Mouse (Mus musculus) neural tube, embryonic 13.5 days (tissue): ENCODE data around the gene Tbx6. TPM values are rescaled to one million over a fixed set of nuclear protein-coding genes. Genes with fewer than 3 reads are reported as not detected.

ENCODE experiments used
- ATAC-seq: fragments of 200-750 bp; cut with Nextera tagmentation; 2 replicates; pipeline ENCODE4 v1.8.0; 2017; ENCODE audit warnings: low read depth, mild to moderate bottlenecking, moderate TSS enrichment, moderate library complexity
- H3K27ac ChIP-seq: fragments of 300-500 bp; sonication (generic); replicated peaks from 2 replicates; pipeline ENCODE4 v1.5.1; 2015; ENCODE audit warnings: moderate library complexity, mild to moderate bottlenecking, inconsistent platforms
- H3K27me3 ChIP-seq: fragments of 300-500 bp; sonication (generic); 2 replicates; pipeline ENCODE4 v1.6.1; 2015; ENCODE audit warnings: mild to moderate bottlenecking, inconsistent platforms
- H3K36me3 ChIP-seq: fragments of 300-500 bp; sonication (generic); 2 replicates; pipeline ENCODE4 v1.6.1; 2015; ENCODE audit warnings: mild to moderate bottlenecking, inconsistent platforms
- H3K4me1 ChIP-seq: fragments of 300-500 bp; sonication (generic); replicated peaks from 2 replicates; pipeline ENCODE4 v1.6.1; 2015; ENCODE audit warnings: inconsistent platforms
- H3K4me2 ChIP-seq: fragments of 300-500 bp; sonication (generic); 2 replicates; pipeline ENCODE4 v1.6.1; 2015; ENCODE audit warnings: inconsistent platforms, mild to moderate bottlenecking, moderate library complexity
- H3K4me3 ChIP-seq: fragments of 300-500 bp; sonication (generic); 2 replicates; pipeline ENCODE4 v1.5.1; 2015; ENCODE audit warnings: mild to moderate bottlenecking, inconsistent platforms
- H3K9ac ChIP-seq: fragments of 300-500 bp; sonication (generic); 2 replicates; pipeline ENCODE4 v1.6.1; 2015; ENCODE audit warnings: moderate library complexity, mild to moderate bottlenecking, inconsistent platforms
- H3K9me3 ChIP-seq: fragments of 300-500 bp; sonication (generic); 2 replicates; pipeline ENCODE4 v1.6.1; 2016; ENCODE audit warnings: inconsistent platforms
- WGBS: fragments of 180-500 bp; shearing (Covaris S2); methylation state at CpG from one replicate; pipeline ENCODE4 v1.1.7; 2015; 5-methylcytosine and 5-hydroxymethylcytosine counted together
- polyA plus RNA-seq: library from polyadenylated mRNA; unstranded; fragments of >200 nt; fragmentation: Nextera tagmentation; extraction: Ambion mirVana; gene quantifications from 2 replicates; pipeline ENCODE4 v1.2.1, GENCODE M21; 2015

Tbx6 gene
- polyA plus RNA-seq, result 0.25 and 0.66 TPM in 2 replicates

- peak; percentile 2; the same call in 1 of the 2 replicates for ATAC-seq
- no peaks in the 10 kb centered on the region for H3K9me3 ChIP-seq
- peak within 1 kb of the TSS; percentile 41 for H3K4me3 ChIP-seq
- peak within 1 kb of the TSS; percentile 73 for H3K9ac ChIP-seq
- H3K27ac ChIP-seq, result peak within 1 kb of the TSS; percentile 82
- no peaks in the 10 kb centered on the region for H3K27me3 ChIP-seq
- peak within 1 kb of the TSS; percentile 93 for H3K4me2 ChIP-seq
- H3K36me3 ChIP-seq, result peaks cover 34% of the 10 kb centered on the region
- WGBS, result 3% methylated on average over 22 of the region's 22 CpGs
- peaks cover 55% of the 10 kb centered on the region for H3K4me1 ChIP-seq
Observed at GRCm38 (mm10) chr7:126780971-126781635, at the start of gene Tbx6. Gene Tbx6 (plus strand): TSS chr7:126781483.

GRCm38 (mm10) chr7:126736122-126736521 lies 45.2 kb upstream of the Tbx6 start:
- Histone ChIP-seq H3K27ac (no peak overlapping the region), H3K4me1 (no peaks in the 10 kb centered on the region), H3K4me3 (no peak overlapping the region), H3K4me2 (no peak overlapping the region), H3K9me3 (no peaks in the 10 kb centered on the region), H3K36me3 (no peaks in the 10 kb centered on the region), H3K27me3 (no peaks in the 10 kb centered on the region), H3K9ac (no peak overlapping the region)
- no peak for ATAC-seq
- WGBS, result 81% methylated on average over 8 of the region's 8 CpGs

- Histone ChIP-seq H3K27ac (no peak overlapping the region), H3K4me2 (no peak overlapping the region), H3K9ac (no peak overlapping the region), H3K27me3 (no peaks in the 10 kb centered on the region), H3K9me3 (no peaks in the 10 kb centered on the region), H3K4me3 (no peak overlapping the region), H3K4me1 (no peaks in the 10 kb centered on the region), H3K36me3 (no peaks in the 10 kb centered on the region)
- 86% methylated on average over 17 of the region's 17 CpGs for WGBS
- ATAC-seq, result no peak
Observed at GRCm38 (mm10) chr7:126739551-126739950, 41.7 kb upstream of the Tbx6 start.

GRCm38 (mm10) chr7:126740132-126740735 lies 41.0 kb upstream of the Tbx6 start:
- Histone ChIP-seq H3K36me3 (no peaks in the 10 kb centered on the region), H3K4me3 (no peak overlapping the region), H3K9me3 (no peaks in the 10 kb centered on the region), H3K4me1 (no peaks in the 10 kb centered on the region), H3K27ac (no peak overlapping the region), H3K9ac (no peak overlapping the region), H3K4me2 (no peak overlapping the region), H3K27me3 (no peaks in the 10 kb centered on the region)
- 78% methylated on average over 13 of the region's 13 CpGs for WGBS
- no peak for ATAC-seq

- Histone ChIP-seq H3K36me3 (no peaks in the 10 kb centered on the region), H3K9ac (no peak overlapping the region), H3K27me3 (no peaks in the 10 kb centered on the region), H3K4me3 (no peak overlapping the region), H3K4me2 (no peak overlapping the region), H3K4me1 (no peaks in the 10 kb centered on the region), H3K9me3 (no peaks in the 10 kb centered on the region), H3K27ac (no peak overlapping the region)
- ATAC-seq, result no peak
- 86% methylated on average over 5 of the region's 5 CpGs for WGBS
Observed at GRCm38 (mm10) chr7:126740977-126741376, 40.3 kb upstream of the Tbx6 start.

- H3K9ac ChIP-seq, result no peak overlapping the region
- H3K4me3 ChIP-seq, result no peak overlapping the region
- H3K9me3 ChIP-seq, result no peaks in the 10 kb centered on the region
- H3K4me1 ChIP-seq, result no peaks in the 10 kb centered on the region
- no peaks in the 10 kb centered on the region for H3K27me3 ChIP-seq
- 84% methylated on average over 5 of the region's 5 CpGs for WGBS
- no peak for ATAC-seq
- no peak overlapping the region for H3K27ac ChIP-seq
- H3K4me2 ChIP-seq, result no peak overlapping the region
- no peaks in the 10 kb centered on the region for H3K36me3 ChIP-seq
Observed at GRCm38 (mm10) chr7:126741452-126741851, 39.8 kb upstream of the Tbx6 start.

- Histone ChIP-seq H3K36me3 (no peaks in the 10 kb centered on the region), H3K27me3 (no peaks in the 10 kb centered on the region), H3K4me3 (no peak overlapping the region), H3K27ac (no peak overlapping the region), H3K9me3 (no peaks in the 10 kb centered on the region), H3K9ac (no peak overlapping the region), H3K4me1 (no peaks in the 10 kb centered on the region), H3K4me2 (no peak overlapping the region)
- no peak for ATAC-seq
- WGBS, result 92% methylated on average over 13 of the region's 13 CpGs
Observed at GRCm38 (mm10) chr7:126741964-126742482, 39.3 kb upstream of the Tbx6 start.

- no peaks in the 10 kb centered on the region for H3K27me3 ChIP-seq
- H3K9me3 ChIP-seq, result no peaks in the 10 kb centered on the region
- no peak overlapping the region for H3K27ac ChIP-seq
- H3K9ac ChIP-seq, result no peak overlapping the region
- H3K4me3 ChIP-seq, result no peak overlapping the region
- H3K4me1 ChIP-seq, result no peaks in the 10 kb centered on the region
- ATAC-seq, result no peak
- H3K4me2 ChIP-seq, result no peak overlapping the region
- no peaks in the 10 kb centered on the region for H3K36me3 ChIP-seq
- WGBS, result 90% methylated on average over 12 of the region's 12 CpGs
Observed at GRCm38 (mm10) chr7:126746066-126746465, 35.2 kb upstream of the Tbx6 start.

- 46% methylated on average over 6 of the region's 6 CpGs for WGBS
- H3K9me3 ChIP-seq, result no peaks in the 10 kb centered on the region
- ATAC-seq, result no peak
- H3K27me3 ChIP-seq, result no peaks in the 10 kb centered on the region
- no peaks in the 10 kb centered on the region for H3K36me3 ChIP-seq
- no peak overlapping the region for H3K4me3 ChIP-seq
- no peak overlapping the region for H3K27ac ChIP-seq
- H3K4me2 ChIP-seq, result no peak overlapping the region
- no peak overlapping the region for H3K9ac ChIP-seq
- no peaks in the 10 kb centered on the region for H3K4me1 ChIP-seq
Observed at GRCm38 (mm10) chr7:126746798-126747197, 34.5 kb upstream of the Tbx6 start.

GRCm38 (mm10) chr7:126748824-126749223 lies 32.5 kb upstream of the Tbx6 start:
- no peaks in the 10 kb centered on the region for H3K27me3 ChIP-seq
- no peak overlapping the region for H3K4me3 ChIP-seq
- no peak overlapping the region for H3K9ac ChIP-seq
- H3K4me2 ChIP-seq, result no peak overlapping the region
- no peak for ATAC-seq
- H3K36me3 ChIP-seq, result no peaks in the 10 kb centered on the region
- no peaks in the 10 kb centered on the region for H3K4me1 ChIP-seq
- no peak overlapping the region for H3K27ac ChIP-seq
- 72% methylated on average over 7 of the region's 7 CpGs for WGBS
- H3K9me3 ChIP-seq, result no peaks in the 10 kb centered on the region

- Histone ChIP-seq H3K4me3 (no peak overlapping the region), H3K36me3 (no peaks in the 10 kb centered on the region), H3K4me1 (peaks cover 5% of the 10 kb centered on the region; the same call in 1 of the 2 replicates), H3K27me3 (no peaks in the 10 kb centered on the region), H3K9me3 (no peaks in the 10 kb centered on the region), H3K9ac (no peak overlapping the region), H3K27ac (no peak overlapping the region), H3K4me2 (no peak overlapping the region)
- ATAC-seq, result no peak
- WGBS, result 95% methylated on average over 17 of the region's 17 CpGs
Observed at GRCm38 (mm10) chr7:126749582-126750343, 31.5 kb upstream of the Tbx6 start.

GRCm38 (mm10) chr7:126754866-126755265 lies 26.4 kb upstream of the Tbx6 start:
- H3K27ac ChIP-seq, result no peak overlapping the region
- H3K4me2 ChIP-seq, result peak overlapping the region; percentile 19
- ATAC-seq, result peak; percentile 36; the same call in 1 of the 2 replicates
- no peak overlapping the region for H3K4me3 ChIP-seq
- H3K4me1 ChIP-seq, result peaks cover 12% of the 10 kb centered on the region
- no peak overlapping the region; the same call in 1 of the 2 replicates for H3K9ac ChIP-seq
- WGBS, result 1% methylated on average over 9 of the region's 9 CpGs
- no peaks in the 10 kb centered on the region for H3K9me3 ChIP-seq
- no peaks in the 10 kb centered on the region for H3K36me3 ChIP-seq
- H3K27me3 ChIP-seq, result no peaks in the 10 kb centered on the region
